Mouse (Mus musculus): ENCODE data around the gene Sfpq.
"Not testable (repeated sequence)": the region's sequence is repeated elsewhere in the genome, so short reads cannot be mapped to it uniquely, and the experiment has no call there.

The Sfpq gene

DNA sequence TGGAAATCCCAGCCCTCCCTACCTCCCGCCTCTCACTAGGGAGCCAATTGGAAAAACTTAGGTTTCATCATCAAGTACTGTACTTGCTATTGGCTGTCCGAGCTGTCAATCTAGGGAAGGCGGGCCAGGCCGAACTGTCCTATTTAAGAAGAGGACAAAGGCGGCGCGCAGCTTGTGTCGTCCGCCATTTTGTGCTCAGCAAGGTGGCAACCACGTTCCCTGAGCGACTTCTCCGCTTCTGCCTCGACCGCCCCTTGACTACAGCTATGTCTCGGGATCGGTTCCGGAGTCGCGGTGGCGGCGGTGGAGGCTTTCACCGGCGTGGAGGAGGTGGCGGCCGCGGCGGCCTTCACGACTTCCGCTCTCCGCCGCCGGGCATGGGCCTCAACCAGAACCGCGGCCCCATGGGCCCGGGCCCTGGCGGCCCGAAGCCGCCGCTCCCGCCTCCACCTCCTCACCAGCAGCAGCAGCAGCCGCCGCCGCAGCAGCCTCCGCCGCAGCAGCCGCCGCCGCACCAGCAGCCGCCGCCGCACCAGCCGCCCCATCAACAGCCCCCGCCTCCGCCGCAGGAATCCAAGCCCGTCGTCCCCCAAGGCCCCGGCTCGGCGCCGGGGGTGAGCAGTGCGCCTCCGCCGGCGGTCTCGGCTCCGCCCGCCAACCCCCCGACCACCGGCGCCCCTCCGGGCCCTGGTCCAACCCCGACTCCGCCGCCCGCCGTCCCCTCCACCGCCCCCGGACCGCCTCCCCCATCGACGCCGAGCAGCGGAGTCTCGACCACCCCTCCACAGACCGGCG is at the start of gene Sfpq:
Gene Sfpq (plus strand): TSS at position 174 of the 795 bp plus-strand sequence.
- DNase-seq (ENCODE audit: low spot score): peak; percentile 99

GRCm38 (mm10) chr4:126977467-126977866 is 43.7 kb upstream of the Sfpq start:
- DNase-seq (ENCODE audit: low spot score): no peak

DNA sequence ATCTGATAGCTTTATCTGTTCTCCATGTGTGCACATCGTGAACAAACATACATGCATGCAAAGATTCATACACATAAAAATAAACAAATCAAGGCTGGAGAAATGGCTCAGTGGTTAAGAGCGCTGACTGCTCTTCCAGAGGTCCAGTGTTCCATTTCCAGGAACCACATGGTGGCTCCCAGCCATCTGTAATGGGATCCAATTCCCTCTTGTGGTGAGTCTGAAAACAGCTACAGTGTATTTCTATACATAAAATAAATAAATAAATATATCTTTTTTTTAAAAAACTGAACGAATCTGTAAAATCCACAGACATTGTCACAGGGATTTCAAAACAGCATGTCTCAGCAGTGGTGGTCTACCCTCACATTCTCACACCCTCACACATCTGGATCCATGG is 42.4 kb upstream of the Sfpq start:
- DNase-seq (ENCODE audit: low spot score): no peak

GRCm38 (mm10) chr4:126983321-126983720 is 37.8 kb upstream of the Sfpq start:
- DNase-seq (ENCODE audit: low spot score): no peak

- not testable (repeated sequence) for DNase-seq (ENCODE audit: low spot score)
These were observed 37.2 kb upstream of the Sfpq start for GRCm38 (mm10) chr4:126983736-126984525.

GRCm38 (mm10) chr4:126986768-126987167 is 34.4 kb upstream of the Sfpq start:
- no peak for DNase-seq (ENCODE audit: low spot score)

DNA sequence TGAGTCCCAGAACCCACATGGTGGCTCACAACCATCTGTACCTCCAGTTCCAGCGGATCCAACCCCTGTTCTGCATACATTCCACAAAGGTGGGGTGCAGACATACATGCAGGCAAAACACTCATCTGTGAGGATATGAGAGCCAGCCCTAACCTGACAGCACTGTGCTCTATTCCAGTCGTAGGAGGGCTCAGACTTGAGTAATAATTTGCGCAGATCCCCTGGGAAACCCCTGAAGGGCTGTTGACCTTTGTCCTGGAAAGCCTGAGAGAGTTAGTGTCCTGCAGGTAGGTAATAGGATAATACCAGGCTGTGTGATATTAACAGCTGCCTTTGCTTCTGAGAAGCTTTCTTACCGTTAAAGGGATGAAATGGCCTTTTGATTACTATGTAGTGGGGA is 32.6 kb upstream of the Sfpq start:
- DNase-seq (ENCODE audit: low spot score): peak; percentile 74

- peak; percentile 53 for DNase-seq (ENCODE audit: low spot score)
These were observed 30.6 kb upstream of the Sfpq start for GRCm38 (mm10) chr4:126990553-126990952.

GRCm38 (mm10) chr4:126992356-126992755 is 28.8 kb upstream of the Sfpq start:
- no peak for DNase-seq (ENCODE audit: low spot score)

DNA sequence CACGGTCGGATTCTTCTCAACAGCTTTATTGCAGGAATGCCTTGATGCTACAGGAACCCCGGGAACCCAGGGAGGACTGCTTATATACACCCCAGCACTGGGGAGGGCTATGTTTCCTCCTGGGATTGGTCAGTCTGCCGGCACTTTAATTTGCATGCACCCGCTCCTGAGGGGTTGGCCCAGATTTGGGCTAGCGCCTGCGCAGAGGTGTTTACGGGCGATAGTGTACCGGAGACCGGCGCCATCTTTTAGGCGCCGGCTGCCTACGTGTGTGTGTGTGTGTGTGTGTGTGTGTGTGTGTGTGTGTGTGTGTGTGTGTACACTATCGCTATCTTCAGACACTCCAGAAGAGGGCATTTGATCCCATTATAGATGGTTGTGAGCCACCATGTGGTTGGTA is 21.8 kb upstream of the Sfpq start:
- not testable (repeated sequence) for DNase-seq (ENCODE audit: low spot score)

GRCm38 (mm10) chr4:127000601-127001105 is 20.5 kb upstream of the Sfpq start:
- no peak for DNase-seq (ENCODE audit: low spot score)

- DNase-seq (ENCODE audit: low spot score): no peak
These were observed 16.7 kb upstream of the Sfpq start for GRCm38 (mm10) chr4:127004384-127004783.

DNA sequence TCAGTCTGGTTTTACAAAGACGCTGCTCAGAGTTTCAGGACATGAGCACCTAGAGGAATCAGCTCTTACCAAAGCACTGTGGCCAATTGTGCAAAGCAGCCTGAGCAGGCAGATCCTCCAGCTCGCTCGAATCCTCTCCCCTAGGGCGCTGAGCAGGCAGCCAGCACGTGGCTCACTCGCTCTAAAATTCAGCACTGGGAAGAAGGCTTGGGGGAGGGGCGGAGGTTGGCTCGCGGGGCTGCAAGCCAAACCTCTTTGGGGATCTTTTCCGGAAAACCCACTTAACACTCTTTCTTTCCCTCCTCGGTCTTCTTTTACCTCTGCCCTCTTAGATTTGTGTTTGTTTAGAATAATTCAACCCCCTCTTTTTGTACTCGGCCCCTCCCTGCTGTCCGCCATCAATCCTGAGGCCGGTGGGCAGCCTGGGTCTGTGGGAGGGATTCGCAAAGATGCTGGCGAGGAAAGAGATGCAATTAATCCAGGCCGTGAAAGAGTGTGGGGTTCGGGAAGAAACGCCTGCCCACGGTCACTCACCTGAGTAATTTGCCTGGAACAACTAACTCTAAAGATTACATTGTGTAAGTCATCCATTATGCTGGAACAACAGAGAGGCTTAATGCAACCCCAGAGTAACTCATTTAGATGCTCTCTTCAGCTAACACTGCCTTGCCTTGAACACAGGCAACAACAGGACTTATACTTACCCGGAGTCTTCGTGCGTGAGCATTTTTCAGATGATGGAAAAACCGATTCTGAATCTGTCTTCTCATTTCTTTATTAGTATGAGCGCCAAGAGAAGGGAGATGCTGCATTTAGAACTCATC is 15.8 kb upstream of the Sfpq start:
- DNase-seq (ENCODE audit: low spot score): peak; percentile 74

GRCm38 (mm10) chr4:127015294-127015993 is 5.7 kb upstream of the Sfpq start:
- peak; percentile 86 for DNase-seq (ENCODE audit: low spot score)

DNA sequence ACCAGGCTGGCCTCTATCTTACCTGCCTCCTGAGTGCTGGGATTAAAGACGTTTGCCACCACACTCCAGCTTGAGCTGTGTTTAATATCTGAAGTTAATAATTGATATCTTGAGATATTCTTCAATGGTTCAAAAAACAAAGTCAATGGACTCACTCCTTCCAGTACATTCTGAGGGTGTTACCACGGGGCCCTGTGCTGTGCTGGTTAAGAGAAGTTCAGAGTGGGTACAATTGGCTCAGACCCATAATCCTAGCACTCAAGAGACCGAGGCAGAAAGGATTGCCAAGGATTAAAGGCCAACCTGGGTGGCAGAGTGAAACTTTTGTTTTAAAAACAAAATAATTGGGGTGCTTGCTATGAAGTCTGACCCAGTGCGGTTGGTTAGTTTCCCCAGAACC is 4.8 kb upstream of the Sfpq start:
- DNase-seq (ENCODE audit: low spot score): no peak

DNA sequence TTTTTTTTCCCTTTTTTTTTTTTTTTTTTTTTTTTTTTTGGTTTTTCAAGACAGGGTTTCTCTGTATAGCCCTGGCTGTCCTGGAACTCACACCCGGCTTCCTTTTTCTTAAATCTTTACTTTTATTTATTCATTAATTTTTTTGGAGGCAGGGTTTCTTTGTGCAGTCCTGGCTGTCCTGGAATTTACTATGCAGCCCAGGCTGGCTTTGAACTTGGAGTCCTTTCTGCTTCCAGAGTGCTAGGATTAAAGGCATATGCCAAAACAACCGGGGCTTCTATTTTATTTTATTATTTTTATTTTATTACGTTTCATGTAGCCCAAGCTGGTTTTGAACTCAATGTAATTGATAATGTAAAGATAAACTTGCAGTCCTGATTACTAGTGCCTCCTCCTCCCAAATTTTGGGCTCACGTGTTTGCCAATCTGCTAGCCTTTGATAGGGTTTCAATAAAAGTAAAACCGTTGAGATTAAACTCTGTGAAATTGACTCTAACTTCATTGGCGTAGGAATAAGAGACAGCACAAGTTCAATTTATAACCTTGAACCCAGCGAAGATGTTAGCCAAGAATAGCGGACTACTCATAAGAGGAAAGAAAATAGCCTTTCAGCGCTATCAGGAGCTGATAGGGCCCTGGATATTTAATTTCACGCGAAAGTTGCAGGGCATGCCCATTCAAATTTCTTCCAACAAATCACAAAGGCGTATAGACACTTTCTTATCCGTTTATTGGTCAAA is 543 bp upstream of the Sfpq start:
- DNase-seq (ENCODE audit: low spot score): no peak

DNA sequence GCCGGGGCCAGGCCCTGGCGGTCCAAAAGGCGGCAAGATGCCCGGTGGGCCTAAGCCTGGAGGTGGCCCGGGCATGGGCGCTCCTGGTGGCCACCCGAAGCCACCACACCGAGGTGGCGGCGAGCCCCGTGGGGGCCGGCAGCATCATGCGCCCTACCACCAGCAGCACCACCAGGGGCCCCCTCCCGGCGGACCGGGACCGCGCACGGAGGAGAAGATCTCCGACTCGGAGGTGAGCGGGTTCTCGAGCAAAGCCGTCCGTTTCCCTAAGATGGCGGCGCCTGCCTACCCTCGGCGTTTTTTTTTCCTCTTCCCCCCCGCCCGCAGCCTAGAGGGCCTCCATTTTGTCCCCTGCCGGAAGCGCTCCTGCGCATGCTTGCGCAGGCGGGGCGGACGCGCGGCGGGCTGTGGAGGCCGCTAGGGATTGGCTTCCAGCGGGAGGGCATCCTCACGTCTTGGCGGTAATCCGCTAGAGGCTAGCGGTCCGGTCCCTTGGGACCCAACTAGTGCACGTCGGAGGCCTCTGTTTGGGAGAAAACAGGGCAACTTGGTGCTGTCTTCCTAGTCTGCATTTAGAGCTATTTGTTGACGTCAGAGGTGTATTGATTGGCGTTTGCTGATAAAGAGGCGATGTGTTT is 984 bp downstream of the Sfpq start:
- peak; percentile 89 for DNase-seq (ENCODE audit: low spot score)

DNA sequence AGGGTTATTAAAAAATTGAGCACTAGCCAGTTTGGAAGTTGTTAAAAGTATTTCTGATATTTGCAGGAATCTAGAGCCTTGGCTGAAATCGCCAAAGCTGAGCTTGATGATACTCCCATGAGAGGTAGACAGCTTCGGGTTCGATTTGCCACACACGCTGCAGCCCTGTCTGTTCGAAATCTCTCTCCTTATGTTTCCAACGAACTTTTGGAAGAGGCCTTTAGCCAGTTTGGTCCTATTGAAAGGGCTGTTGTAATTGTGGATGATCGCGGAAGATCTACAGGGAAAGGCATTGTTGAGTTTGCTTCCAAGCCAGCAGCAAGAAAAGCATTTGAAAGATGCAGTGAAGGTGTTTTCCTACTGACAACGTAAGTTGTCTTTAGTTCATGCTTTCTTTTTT is 2.1 kb downstream of the Sfpq start:
- DNase-seq (ENCODE audit: low spot score): no peak

GRCm38 (mm10) chr4:127024240-127024639 is 3.1 kb downstream of the Sfpq start:
- no peak for DNase-seq (ENCODE audit: low spot score)

GRCm38 (mm10) chr4:127026826-127027225 is 5.7 kb downstream of the Sfpq start:
- DNase-seq (ENCODE audit: low spot score): no peak

Measured in yolk sac, embryonic 10.5 days (tissue).